Mouse (Mus musculus): ENCODE data around the gene Osbpl8.

- TF ChIP-seq CTCF (IDR thresholded peaks at IDR 0.05; ENCODE audit: low read depth, low read length) (no peak), POLR2A (IDR thresholded peaks at IDR 0.05; ENCODE audit: extremely low read depth, insufficient read depth, low read length) (no peak)
Measured at GRCm38 (mm10) chr10:111216111-111216510, 51.6 kb downstream of the Osbpl8 start.

Data from liver, adult 2 months (tissue).